Mouse (Mus musculus): ENCODE results near the gene Dscaml1. TPM values are rescaled to one million over a fixed set of nuclear protein-coding genes. Genes with fewer than 3 reads are reported as not detected.

The Dscaml1 gene
- total and polyA plus RNA-seq, 2 experiments from 2014 or later: 10.5 to 47.4 TPM

DNA sequence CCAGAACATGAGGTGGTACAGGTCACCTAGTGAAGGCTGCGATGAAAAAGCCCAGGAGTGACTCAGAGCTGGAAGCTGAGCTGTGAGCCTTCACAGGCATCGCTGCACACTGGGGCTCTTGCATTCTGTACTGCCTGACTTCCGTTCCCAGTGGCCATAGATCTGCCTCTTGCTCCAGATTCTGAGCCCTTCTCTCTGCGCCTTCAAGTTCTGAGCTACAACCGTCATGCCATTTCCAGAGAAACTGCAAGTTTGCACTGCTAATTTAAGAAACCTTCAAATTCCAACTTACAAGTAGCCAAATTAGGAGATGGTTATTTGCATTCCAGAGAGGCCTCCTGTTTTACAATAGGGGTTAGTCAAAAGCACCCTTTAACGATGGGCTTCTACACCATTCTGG is 93.4 kb downstream of the Dscaml1 start:
- no peaks in the 10 kb centered on the region for H3K36me3 ChIP-seq (ENCODE audit: insufficient read depth, low read length)
- H3K4me2 ChIP-seq (ENCODE audit: low read depth, low read length): no peak overlapping the region
- H3K27ac ChIP-seq: no peak overlapping the region
- H3K4me1 ChIP-seq (ENCODE audit: insufficient read depth, low read length): 0 out of 2 replicates have a peak, but pooled peaks cover 3% of the 10 kb centered on the region
- no peak overlapping the region for H3K4me3 ChIP-seq (ENCODE audit: low read length)
- ATAC-seq: no peak
- H3K9me3 ChIP-seq (ENCODE audit: low read length): no peaks in the 10 kb centered on the region
- no peak overlapping the region for H3K9ac ChIP-seq (replicated peaks; ENCODE audit: low read length)
- no peak for TF ChIP-seq CTCF (IDR thresholded peaks at IDR 0.05; ENCODE audit: low read depth)
- DNase-seq (ENCODE audit: low spot score): no peak
- H3K27me3 ChIP-seq (ENCODE audit: insufficient read depth, low read length): no peaks in the 10 kb centered on the region
- WGBS: 73% methylated on average over 6 of the region's 6 CpGs

GRCm38 (mm10) chr9:45522866-45523265 is 96.4 kb downstream of the Dscaml1 start:
- 0 out of 2 replicates have a peak, but pooled peaks cover 3% of the 10 kb centered on the region for H3K4me1 ChIP-seq (ENCODE audit: insufficient read depth, low read length)
- WGBS: 64% methylated on average over 3 of the region's 3 CpGs
- TF ChIP-seq CTCF (IDR thresholded peaks at IDR 0.05; ENCODE audit: low read depth): 0 out of 2 replicates have a peak, but pooled peaks have one; percentile 5

GRCm38 (mm10) chr9:45524505-45524904 is 98.1 kb downstream of the Dscaml1 start:
- H3K36me3 ChIP-seq (ENCODE audit: insufficient read depth, low read length): no peaks in the 10 kb centered on the region
- no peak overlapping the region for H3K4me3 ChIP-seq (ENCODE audit: low read length)
- DNase-seq (ENCODE audit: low spot score): no peak
- no peaks in the 10 kb centered on the region for H3K9me3 ChIP-seq (ENCODE audit: low read length)
- no peaks in the 10 kb centered on the region for H3K27me3 ChIP-seq (ENCODE audit: insufficient read depth, low read length)
- no peak overlapping the region for H3K27ac ChIP-seq
- no peak for TF ChIP-seq CTCF (IDR thresholded peaks at IDR 0.05; ENCODE audit: low read depth)
- no peaks in the 10 kb centered on the region for H3K4me1 ChIP-seq (ENCODE audit: insufficient read depth, low read length)
- no peak overlapping the region for H3K9ac ChIP-seq (replicated peaks; ENCODE audit: low read length)
- WGBS: 64% methylated on average over 8 of the region's 8 CpGs
- no peak overlapping the region for H3K4me2 ChIP-seq (ENCODE audit: low read depth, low read length)
- no peak for ATAC-seq

More at GRCm38 (mm10) chr9:45522866-45523265, 96.4 kb downstream of the Dscaml1 start:
- no peaks in the 10 kb centered on the region for H3K36me3 ChIP-seq (ENCODE audit: insufficient read depth, low read length)
- no peaks in the 10 kb centered on the region for H3K27me3 ChIP-seq (ENCODE audit: insufficient read depth, low read length)
- ATAC-seq: no peak
- H3K27ac ChIP-seq: no peak overlapping the region
- no peak overlapping the region for H3K9ac ChIP-seq (replicated peaks; ENCODE audit: low read length)
- no peak overlapping the region for H3K4me2 ChIP-seq (ENCODE audit: low read depth, low read length)
- H3K9me3 ChIP-seq (ENCODE audit: low read length): no peaks in the 10 kb centered on the region
- no peak for DNase-seq (ENCODE audit: low spot score)
- no peak overlapping the region for H3K4me3 ChIP-seq (ENCODE audit: low read length)

GRCm38 (mm10) chr9:45533253-45533652 is 106.8 kb downstream of the Dscaml1 start:
- TF ChIP-seq CTCF (IDR thresholded peaks at IDR 0.05; ENCODE audit: low read depth): no peak
- no peak overlapping the region for H3K4me3 ChIP-seq (ENCODE audit: low read length)
- peaks cover 18% of the 10 kb centered on the region; the same call in 1 of the 2 replicates for H3K4me1 ChIP-seq (ENCODE audit: insufficient read depth, low read length)
- 88% methylated on average over 2 of the region's 2 CpGs for WGBS
- H3K9ac ChIP-seq (replicated peaks; ENCODE audit: low read length): no peak overlapping the region
- no peaks in the 10 kb centered on the region for H3K9me3 ChIP-seq (ENCODE audit: low read length)
- H3K4me2 ChIP-seq (ENCODE audit: low read depth, low read length): no peak overlapping the region
- DNase-seq (ENCODE audit: low spot score) (no peak), ATAC-seq (no peak)
- no peak overlapping the region for H3K27ac ChIP-seq
- H3K27me3 ChIP-seq (ENCODE audit: insufficient read depth, low read length): no peaks in the 10 kb centered on the region
- H3K36me3 ChIP-seq (ENCODE audit: insufficient read depth, low read length): no peaks in the 10 kb centered on the region

- H3K9ac ChIP-seq (replicated peaks; ENCODE audit: low read length): no peak overlapping the region
- H3K27ac ChIP-seq: peak overlapping the region; percentile 48; the same call in 1 of the 2 replicates
- peak; percentile 62 for ATAC-seq
- no peaks in the 10 kb centered on the region for H3K27me3 ChIP-seq (ENCODE audit: insufficient read depth, low read length)
- H3K36me3 ChIP-seq (ENCODE audit: insufficient read depth, low read length): no peaks in the 10 kb centered on the region
- H3K4me3 ChIP-seq (ENCODE audit: low read length): no peak overlapping the region
- H3K4me1 ChIP-seq (ENCODE audit: insufficient read depth, low read length): peaks cover 18% of the 10 kb centered on the region; the same call in 1 of the 2 replicates
- H3K4me2 ChIP-seq (ENCODE audit: low read depth, low read length): no peak overlapping the region
- peak; percentile 31 for DNase-seq (ENCODE audit: low spot score)
- WGBS: 48% methylated on average over 8 of the region's 8 CpGs
- H3K9me3 ChIP-seq (ENCODE audit: low read length): no peaks in the 10 kb centered on the region
- no peak; the same call in 1 of the 2 replicates for TF ChIP-seq CTCF (IDR thresholded peaks at IDR 0.05; ENCODE audit: low read depth)
These were observed 108.1 kb downstream of the Dscaml1 start for GRCm38 (mm10) chr9:45534472-45534988.

DNA sequence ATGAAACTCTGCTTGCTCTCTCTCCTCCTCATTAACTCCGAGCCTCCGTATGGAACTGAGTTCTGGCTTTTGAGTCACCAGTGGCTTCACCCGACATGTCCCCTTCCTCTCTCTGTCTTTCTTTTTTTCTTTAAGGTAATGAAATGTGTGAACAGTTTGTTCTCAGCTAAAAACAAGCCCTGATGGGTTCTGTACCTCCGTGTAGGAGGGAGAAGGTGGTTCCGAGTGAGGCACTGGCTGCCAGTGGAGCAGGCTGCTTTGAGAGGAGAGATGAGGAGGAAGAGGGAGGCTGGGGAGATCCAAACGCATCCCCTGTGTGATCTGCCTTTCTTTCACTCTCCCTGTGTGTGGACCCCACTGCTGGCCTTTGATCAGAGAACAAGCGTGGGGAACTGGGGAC is 111.2 kb downstream of the Dscaml1 start:
- Histone ChIP-seq H3K9me3 (ENCODE audit: low read length) (no peaks in the 10 kb centered on the region), H3K4me1 (ENCODE audit: insufficient read depth, low read length) (peaks cover 15% of the 10 kb centered on the region), H3K4me2 (ENCODE audit: low read depth, low read length) (no peak overlapping the region), H3K36me3 (ENCODE audit: insufficient read depth, low read length) (no peaks in the 10 kb centered on the region), H3K4me3 (ENCODE audit: low read length) (no peak overlapping the region), H3K9ac (replicated peaks; ENCODE audit: low read length) (no peak overlapping the region), H3K27me3 (ENCODE audit: insufficient read depth, low read length) (no peaks in the 10 kb centered on the region), H3K27ac (no peak overlapping the region)
- DNase-seq (ENCODE audit: low spot score) (no peak), ATAC-seq (no peak)
- 73% methylated on average over 7 of the region's 7 CpGs for WGBS
- TF ChIP-seq CTCF (IDR thresholded peaks at IDR 0.05; ENCODE audit: low read depth): no peak
